Mouse (Mus musculus) heart, adult 8-10 months (tissue): ENCODE measurements around the gene Kbtbd12. TPM values are rescaled to one million over a fixed set of nuclear protein-coding genes. Genes with fewer than 3 reads are reported as not detected.

ENCODE experiments used
- DNase-seq: peaks from one replicate; pipeline ENCODE4 v3.0.0; 2022; ENCODE audit warnings: low spot score
- total RNA-seq, 4 experiments: library from RNA; stranded (reverse); gene quantifications; 2 replicates each; pipeline ENCODE4 v1.2.4; 2022

The Kbtbd12 gene
- total RNA-seq, 4 experiments from 2014 or later, result 39.1 to 45.4 (median 43.4) TPM

DNA sequence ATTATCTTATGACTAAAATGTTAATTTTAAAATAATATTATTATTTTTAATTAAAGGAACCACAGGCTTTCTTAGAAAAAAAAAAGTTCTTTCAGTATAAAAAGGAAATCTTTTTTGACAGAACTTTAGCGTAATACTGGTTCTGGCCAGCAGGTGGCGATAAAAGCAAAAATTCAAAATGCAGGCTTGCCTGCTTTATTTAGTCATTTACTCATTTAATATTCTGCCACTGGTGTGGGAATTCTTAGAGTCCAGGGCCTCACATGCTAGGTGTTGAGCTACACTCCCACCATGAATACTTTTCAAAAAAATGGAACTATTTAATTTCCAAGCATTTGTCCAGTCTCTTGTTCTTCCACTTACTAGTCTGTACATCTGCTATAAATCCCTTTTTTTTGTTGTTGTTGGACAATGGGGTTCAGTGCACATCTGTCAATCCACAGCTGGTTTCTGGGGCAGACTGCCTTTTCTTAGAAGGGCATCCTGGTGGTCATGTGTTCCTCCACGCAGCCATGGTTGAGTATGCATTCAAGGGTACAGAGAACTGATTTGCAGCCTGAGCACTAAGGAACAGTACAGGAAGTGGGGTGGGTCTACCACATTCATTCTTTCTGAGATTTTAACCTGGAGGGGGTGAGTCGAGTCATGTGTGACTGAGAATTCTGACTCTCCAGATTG is 88.5 kb downstream of the Kbtbd12 start:
- DNase-seq, result peak; percentile 52

GRCm38 (mm10) chr6:88548405-88549049 is 89.2 kb downstream of the Kbtbd12 start:
- DNase-seq, result no peak

DNA sequence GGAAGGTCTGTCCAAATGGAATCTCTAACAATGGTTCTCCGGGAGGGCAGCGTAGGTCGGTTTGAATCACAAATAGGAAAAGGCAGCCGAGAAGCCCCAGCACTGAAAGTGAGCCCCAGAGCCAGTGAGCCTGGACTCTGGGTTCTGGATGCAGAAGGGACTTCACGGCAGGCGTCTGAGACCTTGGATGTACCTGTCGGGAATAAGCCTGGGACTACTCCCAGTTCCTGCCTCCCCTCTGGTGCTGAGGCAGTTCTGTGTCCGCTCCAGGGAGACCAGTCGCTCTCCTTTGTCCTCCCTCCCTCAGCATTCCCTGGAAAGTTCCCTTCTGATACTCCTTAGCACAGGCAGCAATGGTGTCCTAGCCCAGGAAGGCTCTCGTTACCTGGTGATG is 92.4 kb downstream of the Kbtbd12 start:
- DNase-seq, result no peak

DNA sequence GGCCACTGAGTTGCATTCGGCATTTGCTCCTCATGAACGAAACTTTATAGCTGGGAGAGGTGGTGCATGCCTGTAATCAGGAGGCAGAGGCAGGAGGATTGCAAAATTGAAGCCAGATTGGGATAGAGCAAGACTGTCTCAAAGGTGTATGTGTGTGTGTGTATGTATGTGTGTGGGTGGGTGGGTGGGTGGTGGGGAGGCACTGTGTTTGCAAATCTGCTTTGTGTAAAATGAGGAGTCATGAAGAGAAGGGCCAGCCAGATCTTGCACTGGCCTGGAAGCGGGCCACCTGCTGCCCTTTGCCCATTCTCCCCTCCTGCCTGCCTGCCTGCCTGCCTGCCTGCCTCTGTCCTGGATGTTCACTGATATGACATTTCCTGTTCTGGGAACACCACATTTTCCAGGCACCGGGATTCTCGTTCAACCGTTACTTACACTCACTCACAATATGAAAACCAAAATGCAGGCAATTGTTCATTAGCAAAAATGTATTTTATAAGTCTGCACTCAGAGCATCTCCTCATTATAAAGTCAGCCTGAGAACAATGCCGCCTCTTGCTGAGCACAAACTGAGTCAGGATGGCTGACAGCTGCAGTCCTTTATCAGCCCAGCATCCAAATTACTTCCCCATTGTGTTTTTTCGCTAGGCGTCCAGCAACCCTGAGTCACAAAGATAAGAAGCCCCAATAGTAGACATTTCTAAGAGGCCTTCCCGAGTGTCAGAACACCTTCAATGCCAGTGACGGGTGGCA is 92.9 kb downstream of the Kbtbd12 start:
- no peak for DNase-seq

GRCm38 (mm10) chr6:88544241-88544640 is 93.5 kb downstream of the Kbtbd12 start:
- DNase-seq, result no peak

- DNase-seq, result no peak
These were observed 97.5 kb downstream of the Kbtbd12 start for GRCm38 (mm10) chr6:88540093-88540755.

DNA sequence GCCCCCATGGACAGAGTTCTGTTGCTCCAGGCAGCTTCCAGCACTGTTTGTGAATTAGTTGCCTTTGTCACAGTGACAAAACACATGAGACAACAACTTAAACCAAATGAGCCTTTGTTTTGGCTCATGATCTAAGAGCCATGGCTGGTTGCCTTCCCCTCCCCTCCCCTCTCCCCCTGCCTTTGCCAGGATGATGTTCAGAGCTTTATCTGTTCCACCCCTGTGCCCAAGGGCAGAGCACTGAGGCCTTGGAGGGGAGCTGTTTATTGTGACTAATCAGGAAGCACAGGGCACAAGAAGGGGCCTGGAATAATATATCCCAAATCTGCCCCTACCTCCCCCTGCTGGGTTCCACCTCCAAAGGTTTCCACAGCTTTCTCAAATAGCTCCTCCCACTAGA is 107.4 kb downstream of the Kbtbd12 start:
- no peak for DNase-seq

DNA sequence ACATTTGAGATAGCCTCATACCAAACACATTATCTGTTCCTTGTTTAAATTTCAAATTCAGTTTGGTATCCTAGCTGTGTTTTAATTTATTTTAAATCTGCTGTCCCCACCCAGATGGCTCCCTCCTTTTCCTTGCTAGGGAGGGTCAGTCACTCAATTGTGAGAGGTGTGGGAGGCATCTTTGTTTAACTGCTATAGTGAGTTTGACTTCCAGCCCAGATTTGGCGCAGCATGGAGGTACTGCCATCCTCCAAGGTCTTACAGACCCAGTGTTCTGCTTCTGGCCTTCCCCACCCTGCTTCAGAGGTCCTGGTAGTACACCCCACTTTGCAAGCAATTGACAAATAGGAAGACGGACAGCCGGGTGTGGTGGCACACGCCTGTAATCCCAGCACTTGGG is 113.7 kb downstream of the Kbtbd12 start:
- no peak for DNase-seq

GRCm38 (mm10) chr6:88523451-88523850 is 114.3 kb downstream of the Kbtbd12 start:
- DNase-seq, result no peak

DNA sequence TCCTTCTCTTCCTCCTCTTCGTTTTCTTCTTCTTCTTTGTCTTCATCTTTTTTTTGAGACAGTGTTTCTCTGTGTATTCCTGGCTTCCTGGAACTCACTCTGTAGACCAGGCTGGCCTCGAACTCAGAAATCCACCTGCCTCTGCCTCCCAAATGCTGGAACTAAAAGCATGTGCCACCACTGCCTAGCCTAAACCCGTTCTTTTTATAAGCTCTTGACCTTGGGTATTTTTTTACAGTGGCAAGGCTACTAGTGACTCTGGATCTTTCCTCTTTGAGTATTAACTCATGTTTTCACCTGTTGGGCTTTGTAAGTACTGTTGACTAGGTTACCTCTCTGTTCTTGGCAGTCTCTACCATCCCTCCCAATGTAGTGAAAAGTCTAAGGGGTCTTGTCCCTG is 114.7 kb downstream of the Kbtbd12 start:
- no peak for DNase-seq

GRCm38 (mm10) chr6:88522606-88523005 is 115.1 kb downstream of the Kbtbd12 start:
- DNase-seq, result no peak

GRCm38 (mm10) chr6:88521821-88522220 is 115.9 kb downstream of the Kbtbd12 start:
- no peak for DNase-seq

- DNase-seq, result peak; percentile 96
These were observed 119.1 kb downstream of the Kbtbd12 start, which contains the start of gene Sec61a1 for GRCm38 (mm10) chr6:88518404-88519263. Gene Sec61a1, minus strand, starts transcription at chr6:88518905.

DNA sequence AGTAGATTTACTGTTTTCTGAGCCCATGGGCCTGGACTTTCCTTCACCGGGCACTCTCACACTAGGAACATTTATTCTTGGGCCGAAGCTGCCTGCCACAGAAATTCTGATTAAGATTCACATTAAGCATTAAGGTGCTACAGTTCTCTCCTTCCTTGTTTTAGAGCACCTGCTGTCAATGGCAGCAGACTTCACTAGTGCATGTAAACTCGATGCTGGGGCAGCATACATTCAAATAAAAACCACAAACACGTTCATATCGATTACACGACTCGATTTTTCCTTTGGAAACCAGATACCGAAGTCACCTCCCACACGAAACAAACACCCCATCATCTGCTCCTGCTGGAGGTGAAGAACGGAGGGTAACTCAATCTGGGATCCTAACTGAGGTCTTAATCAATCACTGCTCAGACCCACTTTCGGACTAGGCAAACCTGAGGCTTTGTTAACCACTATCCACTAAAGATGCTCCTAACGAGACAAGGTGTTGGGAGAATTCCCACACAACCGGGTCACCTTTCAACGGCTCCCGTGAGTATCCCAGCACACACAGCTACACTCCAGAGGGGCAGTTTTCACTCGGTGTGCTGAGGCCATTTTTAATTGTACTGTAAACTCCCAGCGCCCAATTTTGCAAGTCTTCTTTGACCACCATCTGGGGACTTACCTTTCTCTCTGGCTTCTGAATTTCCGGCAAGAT is 119.9 kb downstream of the Kbtbd12 start:
- peak; percentile 21 for DNase-seq

- no peak for DNase-seq
These were observed 121.1 kb downstream of the Kbtbd12 start for GRCm38 (mm10) chr6:88516667-88517066.

DNA sequence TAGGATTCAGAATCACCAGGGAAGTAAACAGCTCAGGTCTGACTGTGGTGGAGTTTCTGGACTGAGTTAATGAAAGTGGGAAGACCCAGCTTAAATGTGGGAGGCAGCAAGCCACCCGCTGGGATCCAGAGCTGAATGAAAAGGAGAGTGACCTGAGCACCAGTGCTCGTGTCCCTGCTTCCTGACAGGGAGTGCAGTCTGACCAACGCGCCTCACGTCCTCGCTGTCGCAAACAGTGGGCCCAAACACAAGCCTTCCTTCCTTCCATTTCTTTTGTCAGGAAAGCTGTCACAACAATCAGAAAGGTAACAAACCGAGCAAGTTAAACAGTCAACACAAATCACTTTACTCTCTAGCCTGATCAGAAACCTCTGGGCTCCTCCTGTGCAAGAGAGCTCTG is 121.8 kb downstream of the Kbtbd12 start:
- no peak for DNase-seq

- no peak for DNase-seq
These were observed 123.2 kb downstream of the Kbtbd12 start for GRCm38 (mm10) chr6:88514546-88514945.

GRCm38 (mm10) chr6:88513984-88514383 is 123.8 kb downstream of the Kbtbd12 start:
- DNase-seq, result no peak

- DNase-seq, result no peak
These were observed 134.7 kb downstream of the Kbtbd12 start for GRCm38 (mm10) chr6:88503044-88503443.
